In genomic region chr10:80944231-80944630, GRCm38 (mm10) we compare ENCODE assay signal across 22 mouse cellular contexts.
"Had no signal": no experiment of that assay in that cellular context is flagged by ENCODE, and none has a peak within 500 bp of the region (broad histone marks: within the 10 kb centered on the region; RNA-seq: fewer than 3 reads in every experiment).

No protein-coding gene starts in this region.

- H3K4me3 ChIP-seq: heart, embryonic 10.5 days; heart, embryonic 13.5 days; heart, embryonic 15.5 days; hindbrain, embryonic 13.5 days; hindbrain, embryonic 15.5 days; kidney, embryonic 15.5 days; limb, embryonic 13.5 days; limb, embryonic 15.5 days; liver, embryonic 12.5 days had no signal

- H3K36me3 ChIP-seq: heart, embryonic 10.5 days; heart, embryonic 13.5 days; heart, embryonic 15.5 days; hindbrain, embryonic 13.5 days; hindbrain, embryonic 15.5 days; kidney, embryonic 15.5 days; limb, embryonic 13.5 days; limb, embryonic 15.5 days; liver, embryonic 12.5 days had no signal

- H3K27me3 ChIP-seq: heart, embryonic 13.5 days; heart, embryonic 15.5 days; hindbrain, embryonic 15.5 days; kidney, embryonic 15.5 days; limb, embryonic 13.5 days; limb, embryonic 15.5 days had no signal

- DNase-seq: gastrocnemius, postnatal 14 days; gastrocnemius, postnatal 36 days; heart, adult 18-20 months; heart, postnatal 14 days; heart, postnatal 36 days; kidney, adult 11 months; kidney, adult 2 months; kidney, adult 9 months; kidney, postnatal 14 days; kidney, postnatal 36 days; layer of hippocampus, adult 9-11 months; layer of hippocampus, postnatal 36 days; left cerebral cortex, postnatal 4 days had no signal
